Mouse (Mus musculus) left cerebral cortex, adult 2 months (tissue): Measurements from ENCODE around the gene Npr1. TPM values are rescaled to one million over a fixed set of nuclear protein-coding genes. Genes with fewer than 3 reads are reported as not detected.
A peak's percentile ranks its signal among the peaks of the same experiment; 100 is the strongest.

Experiments
- DNase-seq, 2 experiments: peaks; one replicate each; pipeline ENCODE4 v3.0.0; 2021 to 2022; ENCODE audit warnings: low spot score in 2 of 2, mixed read lengths in 1 of 2; ENCODE audit errors: extremely low spot score in 1 of 2
- H3K27ac ChIP-seq: fragments of 200-600 bp; 2 replicates; pipeline ENCODE4 v1.8.1; 2022
- H3K4me3 ChIP-seq: fragments of 200-600 bp; 2 replicates; pipeline ENCODE4 v1.8.1; 2022
- CTCF ChIP-seq: fragments of 200-600 bp; IDR thresholded peaks from 2 replicates; pipeline ENCODE4 v1.8.1; 2022; ENCODE audit warnings: antibody characterized with exemption, mild to moderate bottlenecking, moderate library complexity
- intact Hi-C: fragments of 180-260 bp; cut with DNase I; formaldehyde crosslinking; loops from one replicate; pipeline ENCODE4 v1.15.1; 2025
- total RNA-seq, 2 experiments: library from RNA; stranded (reverse); gene quantifications; 2 replicates each; pipeline ENCODE4 v1.2.3; 2021

The Npr1 gene
- total RNA-seq, 2 experiments from 2014 or later = 3.3 TPM

- H3K4me3 ChIP-seq = no peak overlapping the region
- DNase-seq = no peak
- intact Hi-C loops = loop anchor here (5.0 kb wide), 2 partner anchors 112 to 147 kb away; partner anchors contain the start of gene S100a7a
- no peak for TF ChIP-seq CTCF
- no peak overlapping the region for H3K27ac ChIP-seq
Observed at GRCm38 (mm10) chr3:90505216-90505615, 39.5 kb upstream of the Npr1 start.

GRCm38 (mm10) chr3:90503444-90503843, 37.8 kb upstream of the Npr1 start:
- Histone ChIP-seq H3K4me3 (no peak overlapping the region), H3K27ac (no peak overlapping the region)
- DNase-seq = no peak
- no peak for TF ChIP-seq CTCF
- intact Hi-C loops = no loop called here

GRCm38 (mm10) chr3:90497597-90497996, 31.9 kb upstream of the Npr1 start:
- H3K27ac ChIP-seq = no peak overlapping the region
- DNase-seq = no peak
- intact Hi-C loops = no loop called here
- no peak for TF ChIP-seq CTCF
- H3K4me3 ChIP-seq = no peak overlapping the region

- TF ChIP-seq CTCF = no peak
- H3K27ac ChIP-seq = no peak overlapping the region
- no peak overlapping the region for H3K4me3 ChIP-seq
- DNase-seq = no peak
- intact Hi-C loops = no loop called here
Observed at GRCm38 (mm10) chr3:90495850-90496525, 30.3 kb upstream of the Npr1 start.

- no peak for TF ChIP-seq CTCF
- no peak for DNase-seq
- intact Hi-C loops = no loop called here
- no peak overlapping the region for H3K27ac ChIP-seq
- H3K4me3 ChIP-seq = no peak overlapping the region
Observed at GRCm38 (mm10) chr3:90493831-90494540, 28.3 kb upstream of the Npr1 start.

- Histone ChIP-seq H3K4me3 (no peak overlapping the region; the same call in 1 of the 2 replicates), H3K27ac (no peak overlapping the region)
- no peak; the same call in none of the 2 replicates for TF ChIP-seq CTCF
- intact Hi-C loops = loop anchor here (1.0 to 2.0 kb wide), 3 partner anchors 123 to 218 kb away; no protein-coding TSS in a partner anchor
- no peak for DNase-seq
Observed at GRCm38 (mm10) chr3:90491350-90491749, 25.7 kb upstream of the Npr1 start.

- peak; percentile 92 to 95 for DNase-seq
- Histone ChIP-seq H3K27ac (peak within 1 kb of the TSS; percentile 98), H3K4me3 (peak within 1 kb of the TSS; percentile 94)
- peak; percentile 79 for TF ChIP-seq CTCF
- intact Hi-C loops = loop anchor here (1.0 to 2.0 kb wide), 3 partner anchors 124 to 219 kb away; no protein-coding TSS in a partner anchor
Observed at GRCm38 (mm10) chr3:90490696-90491256, 25.1 kb upstream of the Npr1 start, which contains the start of gene Snapin. Gene Snapin (minus strand): TSS chr3:90491033.

GRCm38 (mm10) chr3:90488576-90488975, 22.9 kb upstream of the Npr1 start:
- intact Hi-C loops = no loop called here
- Histone ChIP-seq H3K27ac (no peak overlapping the region), H3K4me3 (no peak overlapping the region)
- no peak for TF ChIP-seq CTCF
- no peak for DNase-seq

- intact Hi-C loops = no loop called here
- DNase-seq = no peak
- no peak overlapping the region for H3K27ac ChIP-seq
- TF ChIP-seq CTCF = no peak
- no peak overlapping the region for H3K4me3 ChIP-seq
Observed at GRCm38 (mm10) chr3:90486998-90487397, 21.3 kb upstream of the Npr1 start.

- intact Hi-C loops = loop anchor here (2.0 to 10.0 kb wide), 2 partner anchors 43 to 181 kb away; partner anchors contain the start of genes Gatad2b and Ints3
Observed at GRCm38 (mm10) chr3:90475831-90476611, 10.4 kb upstream of the Npr1 start, which contains the start of gene Ilf2. Gene Ilf2 (plus strand): TSS chr3:90476126.

More at GRCm38 (mm10) chr3:90475831-90476611, 10.4 kb upstream of the Npr1 start, which contains the start of gene Ilf2:
- Histone ChIP-seq H3K4me3 (peak within 1 kb of the TSS; percentile 91), H3K27ac (peak within 1 kb of the TSS; percentile 77)
- peak; percentile 53 for TF ChIP-seq CTCF
- DNase-seq = peak; percentile 94 to 95
